Mouse (Mus musculus) bone marrow, adult 2 months (tissue): ENCODE data around the gene Clstn1.

Source experiments
- CTCF ChIP-seq: fragments of 200-500 bp; IDR thresholded peaks from 2 replicates; pipeline ENCODE4 v1.5.1; 2011; ENCODE audit warnings: low read length, control low read depth; ENCODE audit not compliant: control insufficient read depth, insufficient read depth
- POLR2A ChIP-seq: fragments of 200-500 bp; IDR thresholded peaks from 2 replicates; pipeline ENCODE4 v1.6.1; 2011; ENCODE audit warnings: low read depth, mild to moderate bottlenecking, control low read depth, low read length, borderline replicate concordance; ENCODE audit not compliant: control insufficient read depth

GRCm38 (mm10) chr4:149547523-149547922, 38.7 kb upstream of the Clstn1 start:
- TF ChIP-seq POLR2A (no peak), CTCF (no peak)
